Mouse (Mus musculus) limb, embryonic 11.5 days (tissue): ENCODE results near the gene Tdrd3. TPM values are rescaled to one million over a fixed set of nuclear protein-coding genes. Genes with fewer than 3 reads are reported as not detected.

Source experiments
- ATAC-seq: fragments of 200-750 bp; cut with Nextera tagmentation; 2 replicates; pipeline ENCODE4 v1.8.0; 2017; ENCODE audit warnings: low read depth; ENCODE audit not compliant: insufficient number of reproducible peaks, low FRiP score, low TSS enrichment
- DNase-seq: peaks from one replicate; pipeline ENCODE4 v3.0.0-alpha.2; 2015; ENCODE audit warnings: low spot score
- H3K27ac ChIP-seq: fragments of 300-500 bp; sonication (generic); replicated peaks from 2 replicates; pipeline ENCODE4 v1.5.1; 2014; ENCODE audit warnings: low read depth, mild to moderate bottlenecking, low read length
- H3K27me3 ChIP-seq: fragments of 300-500 bp; sonication (generic); 2 replicates; pipeline ENCODE4 v1.6.1; 2014; ENCODE audit warnings: mild to moderate bottlenecking, low read length, mixed read lengths; ENCODE audit not compliant: control insufficient read depth, insufficient read depth
- H3K36me3 ChIP-seq: fragments of 300-500 bp; sonication (generic); 2 replicates; pipeline ENCODE4 v1.6.1; 2014; ENCODE audit warnings: mild to moderate bottlenecking, low read length, moderate library complexity, mixed read lengths; ENCODE audit not compliant: control insufficient read depth, insufficient read depth
- H3K4me1 ChIP-seq: fragments of 300-500 bp; sonication (generic); 2 replicates; pipeline ENCODE4 v1.6.1; 2014; ENCODE audit warnings: low read length, mixed read lengths; ENCODE audit not compliant: control insufficient read depth, insufficient read depth
- H3K4me2 ChIP-seq: fragments of 300-500 bp; sonication (generic); 2 replicates; pipeline ENCODE4 v1.6.1; 2014; ENCODE audit warnings: low read depth, mild to moderate bottlenecking, moderate library complexity; ENCODE audit not compliant: severe bottlenecking
- H3K4me3 ChIP-seq: fragments of 300-500 bp; sonication (generic); 2 replicates; pipeline ENCODE4 v1.5.1; 2014; ENCODE audit warnings: low read depth, low read length
- H3K9ac ChIP-seq: fragments of 300-500 bp; sonication (generic); 2 replicates; pipeline ENCODE4 v1.6.1; 2014; ENCODE audit warnings: mild to moderate bottlenecking, low read length
- H3K9me3 ChIP-seq: fragments of 300-500 bp; sonication (generic); 2 replicates; pipeline ENCODE4 v1.6.1; 2016; ENCODE audit warnings: low read length; ENCODE audit not compliant: control insufficient read depth
- WGBS: fragments of 180-500 bp; shearing (Covaris S2); extraction: QIAGEN DNeasy Blood & Tissue Kit; methylation state at CpG from one replicate; pipeline ENCODE4 v1.1.7; 2014; 5-methylcytosine and 5-hydroxymethylcytosine counted together
- polyA plus RNA-seq: library from polyadenylated mRNA; unstranded; fragments of >200 nt; fragmentation: Nextera tagmentation; extraction: Ambion mirVana; gene quantifications from 2 replicates; pipeline ENCODE4 v1.2.1, GENCODE M21; 2014

Gene Tdrd3
- polyA plus RNA-seq, 1 experiment from 2014 or later: 38.6 TPM

GRCm38 (mm10) chr14:87563841-87564240 lies 147.4 kb downstream of the Tdrd3 start:
- Histone ChIP-seq H3K4me2 (no peak overlapping the region), H3K27ac (no peak overlapping the region), H3K4me3 (no peak overlapping the region), H3K27me3 (no peaks in the 10 kb centered on the region), H3K36me3 (no peaks in the 10 kb centered on the region), H3K9ac (no peak overlapping the region), H3K9me3 (no peaks in the 10 kb centered on the region), H3K4me1 (0 out of 2 replicates have a peak, but pooled peaks cover 2% of the 10 kb centered on the region)
- WGBS: 52% methylated on average over 9 of the region's 9 CpGs
- ATAC-seq: no peak
- DNase-seq: peak; percentile 18

GRCm38 (mm10) chr14:87566211-87566610 lies 149.8 kb downstream of the Tdrd3 start:
- Histone ChIP-seq H3K4me1 (0 out of 2 replicates have a peak, but pooled peaks cover 2% of the 10 kb centered on the region), H3K4me3 (no peak overlapping the region), H3K9me3 (no peaks in the 10 kb centered on the region), H3K27me3 (no peaks in the 10 kb centered on the region), H3K36me3 (no peaks in the 10 kb centered on the region), H3K27ac (no peak overlapping the region), H3K4me2 (no peak overlapping the region), H3K9ac (no peak overlapping the region)
- WGBS: 20% methylated on average over 7 of the region's 7 CpGs
- peak; percentile 56 for DNase-seq
- ATAC-seq: no peak

GRCm38 (mm10) chr14:87567034-87567461 lies 150.6 kb downstream of the Tdrd3 start:
- Histone ChIP-seq H3K27ac (no peak overlapping the region), H3K27me3 (no peaks in the 10 kb centered on the region), H3K36me3 (no peaks in the 10 kb centered on the region), H3K4me1 (0 out of 2 replicates have a peak, but pooled peaks cover 2% of the 10 kb centered on the region), H3K4me2 (no peak overlapping the region), H3K4me3 (no peak overlapping the region), H3K9me3 (no peaks in the 10 kb centered on the region), H3K9ac (no peak overlapping the region)
- DNase-seq: peak; percentile 21
- no peak for ATAC-seq
- WGBS: 39% methylated on average over 3 of the region's 3 CpGs

GRCm38 (mm10) chr14:87567626-87568446 lies 151.4 kb downstream of the Tdrd3 start:
- peak; percentile 34 for DNase-seq
- 19% methylated on average over 20 of the region's 20 CpGs for WGBS
- ATAC-seq: 0 out of 2 replicates have a peak, but pooled peaks have one; percentile 53
- Histone ChIP-seq H3K4me2 (peak overlapping the region; percentile 52), H3K36me3 (no peaks in the 10 kb centered on the region), H3K9ac (no peak overlapping the region), H3K9me3 (no peaks in the 10 kb centered on the region), H3K27ac (no peak overlapping the region), H3K4me3 (peak overlapping the region; percentile 20), H3K27me3 (no peaks in the 10 kb centered on the region), H3K4me1 (0 out of 2 replicates have a peak, but pooled peaks cover 2% of the 10 kb centered on the region)

GRCm38 (mm10) chr14:87568447-87568908 lies 152.0 kb downstream of the Tdrd3 start:
- Histone ChIP-seq H3K36me3 (no peaks in the 10 kb centered on the region), H3K4me3 (peak overlapping the region; percentile 20), H3K27me3 (no peaks in the 10 kb centered on the region), H3K9ac (no peak overlapping the region), H3K27ac (no peak overlapping the region), H3K4me1 (0 out of 2 replicates have a peak, but pooled peaks cover 2% of the 10 kb centered on the region), H3K9me3 (no peaks in the 10 kb centered on the region), H3K4me2 (peak overlapping the region; percentile 52)
- 13% methylated on average over 15 of the region's 15 CpGs for WGBS
- ATAC-seq (no peak), DNase-seq (no peak)

- Histone ChIP-seq H3K27me3 (no peaks in the 10 kb centered on the region), H3K36me3 (no peaks in the 10 kb centered on the region), H3K9ac (no peak overlapping the region), H3K9me3 (no peaks in the 10 kb centered on the region), H3K4me1 (0 out of 2 replicates have a peak, but pooled peaks cover 2% of the 10 kb centered on the region), H3K27ac (no peak overlapping the region), H3K4me3 (no peak overlapping the region), H3K4me2 (no peak overlapping the region)
- DNase-seq (peak; percentile 14), ATAC-seq (no peak)
- 81% methylated on average over 2 of the region's 2 CpGs for WGBS
Measured at GRCm38 (mm10) chr14:87569471-87569870, 153.0 kb downstream of the Tdrd3 start.

GRCm38 (mm10) chr14:87572453-87572852 lies 156.0 kb downstream of the Tdrd3 start:
- 71% methylated on average over 5 of the region's 5 CpGs for WGBS
- Histone ChIP-seq H3K36me3 (no peaks in the 10 kb centered on the region), H3K9ac (no peak overlapping the region), H3K4me2 (no peak overlapping the region), H3K4me3 (no peak overlapping the region), H3K27ac (no peak overlapping the region), H3K27me3 (no peaks in the 10 kb centered on the region), H3K9me3 (no peaks in the 10 kb centered on the region), H3K4me1 (0 out of 2 replicates have a peak, but pooled peaks cover 2% of the 10 kb centered on the region)
- DNase-seq (no peak), ATAC-seq (no peak)

- Histone ChIP-seq H3K9me3 (no peaks in the 10 kb centered on the region), H3K27ac (no peak overlapping the region), H3K27me3 (no peaks in the 10 kb centered on the region), H3K4me1 (no peaks in the 10 kb centered on the region), H3K4me3 (no peak overlapping the region), H3K4me2 (no peak overlapping the region), H3K36me3 (no peaks in the 10 kb centered on the region), H3K9ac (no peak overlapping the region)
- no peak for DNase-seq
- ATAC-seq: no peak
- 87% methylated on average over 3 of the region's 3 CpGs for WGBS
Measured at GRCm38 (mm10) chr14:87582610-87583009, 166.2 kb downstream of the Tdrd3 start.
